In the genomic region with DNA sequence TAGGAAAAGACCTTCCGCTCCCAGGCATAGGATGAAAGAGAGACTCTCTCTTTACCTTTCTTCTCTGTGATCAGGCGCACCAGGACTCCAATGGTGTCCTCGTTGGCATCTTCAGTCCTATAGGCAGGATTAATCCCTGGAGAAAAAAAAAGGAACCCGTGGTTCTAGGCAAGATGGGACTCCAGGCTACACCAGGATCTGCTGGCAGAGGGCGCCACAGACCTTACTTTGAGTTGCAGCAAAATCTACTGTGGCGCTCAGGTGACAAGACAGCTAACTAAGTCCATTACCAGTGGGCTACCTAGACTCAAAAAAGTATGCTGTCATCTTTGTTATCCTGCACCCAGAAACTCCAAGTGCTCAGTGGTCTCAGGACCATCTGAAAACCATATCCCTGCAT, we compare ENCODE assay signal across 8 mouse cellular contexts. TPM values are rescaled to one million over a fixed set of nuclear protein-coding genes. Genes with fewer than 3 reads are reported as not detected.
A peak's percentile ranks its signal among the peaks of the same experiment; 100 is the strongest.
DNase-seq lines count a peak whose midpoint lies in the region; ATAC-seq and TF ChIP-seq lines count a peak whose summit lies in the region.

No protein-coding gene starts in this region.

- DNase-seq in kidney, adult 2 months, result peak; percentile 77
- DNase-seq in WW6 (ENCODE audit: low read depth, low spot score), result peak; percentile 52
- DNase-seq in kidney, adult 8-10 months, result peak; percentile 48 to 81
- peak; percentile 46 for DNase-seq in liver, adult 2 months (ENCODE audit: extremely low read depth, low read depth, low spot score)
- peak; percentile 81 for DNase-seq in retina, embryonic 14.5 days (ENCODE audit: low spot score)
- DNase-seq in thymus, postnatal 4 days, result peak; percentile 88

- no peak overlapping the region for H3K27ac ChIP-seq in kidney, adult 2 months (ENCODE audit: insufficient read depth, low read depth, low read length)
- no peak overlapping the region for H3K27ac ChIP-seq in kidney, embryonic 14.5 days (ENCODE audit: low read depth, low read length)
- no peak overlapping the region for H3K27ac ChIP-seq in cortical plate, adult 2 months (ENCODE audit: insufficient read depth, low read length)
- H3K27ac ChIP-seq in liver, adult 2 months (replicated peaks; ENCODE audit: insufficient read depth, low read depth, low read length), result no peak overlapping the region

- no peaks in the 10 kb centered on the region for H3K79me2 ChIP-seq in liver, adult 2 months (ENCODE audit: control insufficient read depth, insufficient read depth, low read length)

- WGBS in kidney, adult 2 months, result 36% methylated on average over 6 of the region's 6 CpGs
- WGBS in kidney, embryonic 14.5 days, result 40% methylated on average over 6 of the region's 6 CpGs
- WGBS in liver, adult 2 months, result 38% methylated on average over 6 of the region's 6 CpGs

- no peak overlapping the region for H3K9ac ChIP-seq in kidney, embryonic 14.5 days (ENCODE audit: low read depth, low read length)
- no peak overlapping the region for H3K9ac ChIP-seq in liver, adult 2 months (ENCODE audit: low read depth, low read length)

- no peak for ATAC-seq in kidney, embryonic 14.5 days (ENCODE audit: low FRiP score, low TSS enrichment)

- no peak overlapping the region for H3K4me3 ChIP-seq in kidney, adult 2 months (ENCODE audit: insufficient read depth, low read depth, low read length)
- no peak overlapping the region for H3K4me3 ChIP-seq in kidney, embryonic 14.5 days (ENCODE audit: low read length)
- no peak overlapping the region for H3K4me3 ChIP-seq in cortical plate, adult 2 months (ENCODE audit: insufficient read depth, low read length)
- no peak overlapping the region for H3K4me3 ChIP-seq in liver, adult 2 months (ENCODE audit: insufficient read depth, low read depth, low read length)

- no peaks in the 10 kb centered on the region for H3K4me1 ChIP-seq in kidney, adult 2 months (ENCODE audit: control insufficient read depth, insufficient read depth, low read length)
- H3K4me1 ChIP-seq in kidney, embryonic 14.5 days (ENCODE audit: control insufficient read depth, insufficient read depth, low read length), result peaks cover 23% of the 10 kb centered on the region
- peaks cover 8% of the 10 kb centered on the region for H3K4me1 ChIP-seq in cortical plate, adult 2 months (ENCODE audit: control insufficient read depth, insufficient read depth, low read length)
- H3K4me1 ChIP-seq in liver, adult 2 months (ENCODE audit: control insufficient read depth, insufficient read depth, low read length), result no peaks in the 10 kb centered on the region; the same call in 1 of the 2 replicates

- no peak for TF ChIP-seq POLR2A in kidney, adult 2 months (IDR thresholded peaks at IDR 0.05; ENCODE audit: low read depth, low read length)
- TF ChIP-seq POLR2A in cortical plate, adult 2 months (IDR thresholded peaks at IDR 0.05; ENCODE audit: extremely low read depth, insufficient read depth, low read length), result no peak
- TF ChIP-seq POLR2A in liver, adult 2 months (IDR thresholded peaks at IDR 0.05; ENCODE audit: extremely low read depth, insufficient read depth, low read length), result no peak

- no peaks in the 10 kb centered on the region for H3K27me3 ChIP-seq in kidney, adult 2 months (replicated peaks; ENCODE audit: control insufficient read depth, insufficient read depth, low read length)
- H3K27me3 ChIP-seq in kidney, embryonic 14.5 days (ENCODE audit: control insufficient read depth, insufficient read depth, low read length), result no peaks in the 10 kb centered on the region
- no peaks in the 10 kb centered on the region for H3K27me3 ChIP-seq in liver, adult 2 months (ENCODE audit: control insufficient read depth, insufficient read depth, low read length)

- no peak overlapping the region for H3K4me2 ChIP-seq in kidney, embryonic 14.5 days (replicated peaks; ENCODE audit: low read depth, low read length)

- TF ChIP-seq CTCF in kidney, adult 2 months (conservative IDR thresholded peaks at IDR 0.05; ENCODE audit: insufficient read depth, insufficient read length, low read depth, low read length), result peak; percentile 88
- TF ChIP-seq CTCF in cortical plate, adult 2 months (IDR thresholded peaks at IDR 0.05; ENCODE audit: extremely low read depth, insufficient read depth, low read length), result peak; percentile 86
- TF ChIP-seq CTCF in liver, adult 2 months (IDR thresholded peaks at IDR 0.05; ENCODE audit: low read depth, low read length), result peak; percentile 90

- no peaks in the 10 kb centered on the region for H3K9me3 ChIP-seq in kidney, embryonic 14.5 days (ENCODE audit: control insufficient read depth, low read length)

- no peaks in the 10 kb centered on the region for H3K36me3 ChIP-seq in kidney, adult 2 months (ENCODE audit: control insufficient read depth, insufficient read depth, low read length)
- no peaks in the 10 kb centered on the region for H3K36me3 ChIP-seq in kidney, embryonic 14.5 days (ENCODE audit: control insufficient read depth, insufficient read depth, low read length)
- no peaks in the 10 kb centered on the region for H3K36me3 ChIP-seq in liver, adult 2 months (ENCODE audit: control insufficient read depth, insufficient read depth, low read length)

RNA-seq across cellular contexts. Expression of a gene that starts 14.5 kb away (rescaled TPM):
- 1.5 and 3.8 TPM in 2 replicates for polyA plus RNA-seq in kidney, adult 2 months (2012; rRNA removed)
- polyA plus RNA-seq in kidney, embryonic 14.5 days (2014; fragmentation: Nextera tagmentation; extraction: Ambion mirVana), result 2.8 and 3.1 TPM in 2 replicates
- polyA plus RNA-seq in cortical plate, adult 2 months (2012; rRNA removed), result 17.9 and 19.1 TPM in 2 replicates
- total RNA-seq in liver, adult 2 months (2014; rRNA removed), result 0.37 and 2.1 TPM in 2 replicates
- 1.0 TPM in 2 replicates for polyA plus RNA-seq in liver, adult 2 months (2012; rRNA removed)
